Mouse (Mus musculus) midbrain, postnatal 0 days (tissue): Measurements from ENCODE around the gene Magi2. TPM values are rescaled to one million over a fixed set of nuclear protein-coding genes. Genes with fewer than 3 reads are reported as not detected.

Experiments
- ATAC-seq: fragments of 200-750 bp; cut with Nextera tagmentation; 2 replicates; pipeline ENCODE4 v1.8.0; 2017; ENCODE audit warnings: moderate number of reproducible peaks, mild to moderate bottlenecking, moderate TSS enrichment, moderate library complexity; ENCODE audit not compliant: low FRiP score
- DNase-seq: peaks from one replicate; pipeline ENCODE4 v3.0.0-alpha.2; 2015; ENCODE audit warnings: low spot score
- H3K27ac ChIP-seq: fragments of 300-500 bp; sonication (generic); 2 replicates; pipeline ENCODE4 v1.5.1; 2014; ENCODE audit warnings: low read depth, mild to moderate bottlenecking, low read length, mixed read lengths
- H3K27me3 ChIP-seq: fragments of 300-500 bp; sonication (generic); 2 replicates; pipeline ENCODE4 v1.6.1; 2014; ENCODE audit warnings: low read length, control low read depth, mixed read lengths; ENCODE audit not compliant: insufficient read depth
- H3K36me3 ChIP-seq: fragments of 300-500 bp; sonication (generic); 2 replicates; pipeline ENCODE4 v1.6.1; 2014; ENCODE audit warnings: low read length, control low read depth, mixed read lengths; ENCODE audit not compliant: insufficient read depth
- H3K4me1 ChIP-seq: fragments of 300-500 bp; sonication (generic); 2 replicates; pipeline ENCODE4 v1.6.1; 2014; ENCODE audit warnings: mild to moderate bottlenecking, control low read depth, antibody characterized with exemption, low read length, mixed read lengths; ENCODE audit not compliant: insufficient read depth
- H3K4me2 ChIP-seq: fragments of 300-500 bp; sonication (generic); 2 replicates; pipeline ENCODE4 v1.6.1; 2014; ENCODE audit warnings: low read depth, mild to moderate bottlenecking, low read length, mixed read lengths; ENCODE audit not compliant: poor library complexity, severe bottlenecking
- H3K4me3 ChIP-seq: fragments of 300-500 bp; sonication (generic); 2 replicates; pipeline ENCODE4 v1.5.1; 2014; ENCODE audit warnings: low read depth, mild to moderate bottlenecking, low read length, moderate library complexity
- H3K9ac ChIP-seq: fragments of 300-500 bp; sonication (generic); replicated peaks from 2 replicates; pipeline ENCODE4 v1.6.1; 2014; ENCODE audit warnings: mild to moderate bottlenecking, low read length, moderate library complexity, mixed read lengths; ENCODE audit not compliant: poor library complexity, severe bottlenecking
- H3K9me3 ChIP-seq: fragments of 300-500 bp; sonication (generic); 2 replicates; pipeline ENCODE4 v1.6.1; 2016; ENCODE audit warnings: low read length, control low read depth
- CTCF ChIP-seq: IDR thresholded peaks from 2 replicates; pipeline ENCODE4 v1.5.1; 2016; ENCODE audit warnings: antibody characterized with exemption, mild to moderate bottlenecking
- WGBS: fragments of 180-500 bp; shearing (Covaris S2); extraction: QIAGEN DNeasy Blood & Tissue Kit; methylation state at CpG from one replicate; pipeline ENCODE4 v1.1.7; 2014; 5-methylcytosine and 5-hydroxymethylcytosine counted together
- polyA plus RNA-seq: library from polyadenylated mRNA; unstranded; fragments of >200 nt; fragmentation: Nextera tagmentation; extraction: Ambion mirVana; gene quantifications from 2 replicates; pipeline ENCODE4 v1.2.1, GENCODE M21; 2015
- total RNA-seq: library from RNA; depleted of rRNA; stranded (reverse); fragments of >200 nt; gene quantifications from 2 replicates; pipeline ENCODE4 v1.2.3, GENCODE M21; 2014

Magi2 gene
- total and polyA plus RNA-seq, 2 experiments from 2014 or later: 20.0 to 59.3 TPM

- H3K9me3 ChIP-seq: no peaks in the 10 kb centered on the region
- ATAC-seq: no peak
- no peak overlapping the region for H3K9ac ChIP-seq
- no peak for TF ChIP-seq CTCF
- no peak for DNase-seq
- H3K27me3 ChIP-seq: no peaks in the 10 kb centered on the region
- H3K27ac ChIP-seq: no peak overlapping the region
- no peaks in the 10 kb centered on the region for H3K36me3 ChIP-seq
- H3K4me2 ChIP-seq: no peak overlapping the region
- H3K4me1 ChIP-seq: no peaks in the 10 kb centered on the region
- WGBS: 90% methylated on average over 3 of the region's 3 CpGs
- H3K4me3 ChIP-seq: no peak overlapping the region
These were observed 747.0 kb downstream of the Magi2 start for GRCm38 (mm10) chr5:19973852-19974251.

GRCm38 (mm10) chr5:19981518-19981917, 754.7 kb downstream of the Magi2 start:
- no peak overlapping the region for H3K27ac ChIP-seq
- TF ChIP-seq CTCF: no peak

GRCm38 (mm10) chr5:19982031-19982430, 755.2 kb downstream of the Magi2 start:
- DNase-seq (peak; percentile 59), ATAC-seq (peak; percentile 63)
- Histone ChIP-seq H3K9ac (no peak overlapping the region), H3K4me3 (no peak overlapping the region), H3K27ac (no peak overlapping the region), H3K9me3 (no peaks in the 10 kb centered on the region), H3K36me3 (no peaks in the 10 kb centered on the region), H3K4me1 (peaks cover 2% of the 10 kb centered on the region; the same call in 1 of the 2 replicates), H3K4me2 (no peak overlapping the region), H3K27me3 (no peaks in the 10 kb centered on the region)
- TF ChIP-seq CTCF: no peak
- WGBS: 5% methylated on average over 3 of the region's 3 CpGs

More at GRCm38 (mm10) chr5:19981518-19981917, 754.7 kb downstream of the Magi2 start:
- H3K4me2 ChIP-seq: no peak overlapping the region
- ATAC-seq (no peak), DNase-seq (no peak)
- H3K4me1 ChIP-seq: peaks cover 2% of the 10 kb centered on the region; the same call in 1 of the 2 replicates
- no peaks in the 10 kb centered on the region for H3K9me3 ChIP-seq
- no peak overlapping the region for H3K4me3 ChIP-seq
- WGBS: 29% methylated on average over 6 of the region's 6 CpGs
- no peaks in the 10 kb centered on the region for H3K36me3 ChIP-seq
- H3K27me3 ChIP-seq: no peaks in the 10 kb centered on the region
- H3K9ac ChIP-seq: no peak overlapping the region

GRCm38 (mm10) chr5:19999486-19999885, 772.6 kb downstream of the Magi2 start:
- Histone ChIP-seq H3K27me3 (no peaks in the 10 kb centered on the region), H3K9ac (no peak overlapping the region), H3K27ac (no peak overlapping the region), H3K4me1 (no peaks in the 10 kb centered on the region), H3K36me3 (no peaks in the 10 kb centered on the region), H3K4me3 (no peak overlapping the region), H3K9me3 (no peaks in the 10 kb centered on the region), H3K4me2 (no peak overlapping the region)
- TF ChIP-seq CTCF: no peak
- WGBS: 88% methylated on average over 6 of the region's 6 CpGs
- ATAC-seq (no peak), DNase-seq (no peak)

- ATAC-seq (no peak), DNase-seq (no peak)
- WGBS: 86% methylated on average over 1 of the region's 1 CpGs
- Histone ChIP-seq H3K9ac (no peak overlapping the region), H3K27me3 (no peaks in the 10 kb centered on the region), H3K9me3 (no peaks in the 10 kb centered on the region), H3K4me1 (no peaks in the 10 kb centered on the region), H3K4me2 (no peak overlapping the region), H3K36me3 (no peaks in the 10 kb centered on the region), H3K27ac (no peak overlapping the region), H3K4me3 (no peak overlapping the region)
- no peak for TF ChIP-seq CTCF
These were observed 773.1 kb downstream of the Magi2 start for GRCm38 (mm10) chr5:19999912-20000311.

- no peak for DNase-seq
- no peaks in the 10 kb centered on the region for H3K36me3 ChIP-seq
- H3K27ac ChIP-seq: no peak overlapping the region
- H3K4me1 ChIP-seq: no peaks in the 10 kb centered on the region
- WGBS: 88% methylated on average over 2 of the region's 2 CpGs
- H3K4me3 ChIP-seq: no peak overlapping the region
- no peak for TF ChIP-seq CTCF
- ATAC-seq: no peak
- no peaks in the 10 kb centered on the region for H3K27me3 ChIP-seq
- H3K4me2 ChIP-seq: no peak overlapping the region
- H3K9ac ChIP-seq: no peak overlapping the region
- no peaks in the 10 kb centered on the region for H3K9me3 ChIP-seq
These were observed 779.8 kb downstream of the Magi2 start for GRCm38 (mm10) chr5:20006616-20007015.
